Mouse (Mus musculus) intestine, embryonic 16.5 days (tissue): ENCODE measurements at regions not wholly inside any gene's neighbourhood (a gene's known extent, or its start where the extent isn't known, plus 50 kb on each side); places are given as distances from the start of the nearest gene placed in this dataset.
A peak's percentile ranks its signal among the peaks of the same experiment; 100 is the strongest.

Experiments
- ATAC-seq: fragments of 200-750 bp; cut with Nextera tagmentation; 2 replicates; pipeline ENCODE4 v1.8.0; 2017; ENCODE audit warnings: moderate TSS enrichment, moderate library complexity
- H3K27ac ChIP-seq: fragments of 300-500 bp; sonication (generic); 2 replicates; pipeline ENCODE4 v1.5.1; 2014; ENCODE audit warnings: mild to moderate bottlenecking, low read length
- H3K27me3 ChIP-seq: fragments of 300-500 bp; sonication (generic); replicated peaks from 2 replicates; pipeline ENCODE4 v1.6.1; 2014; ENCODE audit warnings: low read length, control low read depth, mixed read lengths; ENCODE audit not compliant: control insufficient read depth, insufficient read depth
- H3K36me3 ChIP-seq: fragments of 300-500 bp; sonication (generic); 2 replicates; pipeline ENCODE4 v1.6.1; 2014; ENCODE audit warnings: low read length, control low read depth; ENCODE audit not compliant: control insufficient read depth, insufficient read depth
- H3K4me1 ChIP-seq: fragments of 300-500 bp; sonication (generic); 2 replicates; pipeline ENCODE4 v1.6.1; 2014; ENCODE audit warnings: low read length, control low read depth, mixed read lengths; ENCODE audit not compliant: control insufficient read depth, insufficient read depth
- H3K4me2 ChIP-seq: fragments of 300-500 bp; sonication (generic); 2 replicates; pipeline ENCODE4 v1.6.1; 2014; ENCODE audit warnings: low read depth, low read length, control low read depth
- H3K4me3 ChIP-seq: fragments of 300-500 bp; sonication (generic); 2 replicates; pipeline ENCODE4 v1.5.1; 2014; ENCODE audit warnings: mild to moderate bottlenecking, low read length
- H3K9ac ChIP-seq: fragments of 300-500 bp; sonication (generic); 2 replicates; pipeline ENCODE4 v1.6.1; 2014; ENCODE audit warnings: low read depth, low read length
- H3K9me3 ChIP-seq: fragments of 300-500 bp; sonication (generic); 2 replicates; pipeline ENCODE4 v1.6.1; 2016; ENCODE audit warnings: low read length, control low read depth; ENCODE audit not compliant: control insufficient read depth
- WGBS: fragments of 180-500 bp; shearing (Covaris S2); extraction: QIAGEN DNeasy Blood & Tissue Kit; methylation state at CpG from one replicate; pipeline ENCODE4 v1.1.7; 2014; 5-methylcytosine and 5-hydroxymethylcytosine counted together

GRCm38 (mm10) chr10:8064281-8064680 lies 108.3 kb upstream of the Tab2 start:
- no peak overlapping the region for H3K9ac ChIP-seq
- H3K27me3 ChIP-seq, result no peaks in the 10 kb centered on the region
- no peak overlapping the region for H3K4me3 ChIP-seq
- no peak for ATAC-seq
- WGBS, result 78% methylated on average over 2 of the region's 2 CpGs
- no peaks in the 10 kb centered on the region for H3K9me3 ChIP-seq
- H3K4me2 ChIP-seq, result no peak overlapping the region
- H3K36me3 ChIP-seq, result no peaks in the 10 kb centered on the region
- no peak overlapping the region for H3K27ac ChIP-seq
- no peaks in the 10 kb centered on the region for H3K4me1 ChIP-seq

DNA sequence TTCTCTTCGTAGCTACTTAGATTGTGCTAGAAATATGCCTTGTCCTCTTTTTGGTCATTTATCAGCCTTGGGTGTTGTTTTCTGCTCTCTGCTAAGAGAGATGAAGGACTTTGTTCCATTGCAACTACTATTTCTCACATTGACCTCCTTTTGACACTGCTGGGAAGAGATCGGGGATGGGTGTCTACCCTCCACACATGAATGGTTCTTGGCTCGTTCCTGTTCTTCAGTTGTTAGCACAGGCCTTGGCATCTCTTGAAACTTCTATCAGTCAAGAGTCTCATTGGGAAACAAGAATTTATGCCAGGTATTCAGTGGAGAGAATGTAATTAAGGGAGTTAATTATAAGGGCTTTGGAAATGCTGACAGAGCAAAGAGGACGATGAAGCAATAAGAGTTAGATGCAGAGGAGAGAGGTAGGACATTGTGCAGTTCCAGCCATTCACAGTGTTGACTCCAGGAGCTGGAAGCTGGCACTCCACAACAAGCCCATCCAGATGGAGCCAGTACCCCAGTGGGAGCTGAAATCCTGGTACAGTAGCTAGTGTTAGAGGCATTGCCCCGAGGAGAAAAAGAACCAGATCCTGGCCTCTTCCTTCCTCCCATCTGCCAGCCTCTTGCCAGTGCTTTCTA lies 107.5 kb upstream of the Tab2 start:
- Histone ChIP-seq H3K4me2 (no peak overlapping the region), H3K27me3 (no peaks in the 10 kb centered on the region), H3K9me3 (no peaks in the 10 kb centered on the region), H3K4me3 (no peak overlapping the region), H3K27ac (no peak overlapping the region), H3K36me3 (no peaks in the 10 kb centered on the region), H3K4me1 (no peaks in the 10 kb centered on the region), H3K9ac (no peak overlapping the region)
- 76% methylated on average over 5 of the region's 5 CpGs for WGBS
- no peak; the same call in 1 of the 2 replicates for ATAC-seq

- no peak overlapping the region for H3K4me3 ChIP-seq
- no peak overlapping the region for H3K4me2 ChIP-seq
- H3K9me3 ChIP-seq, result no peaks in the 10 kb centered on the region
- no peak for ATAC-seq
- no peak overlapping the region for H3K9ac ChIP-seq
- H3K4me1 ChIP-seq, result no peaks in the 10 kb centered on the region
- no peaks in the 10 kb centered on the region for H3K36me3 ChIP-seq
- H3K27me3 ChIP-seq, result no peaks in the 10 kb centered on the region
- H3K27ac ChIP-seq, result no peak overlapping the region
Observed at GRCm38 (mm10) chr10:8060987-8061386, 105.0 kb upstream of the Tab2 start.

GRCm38 (mm10) chr10:8059769-8060168 lies 103.7 kb upstream of the Tab2 start:
- WGBS, result 71% methylated on average over 1 of the region's 1 CpGs
- H3K4me3 ChIP-seq, result no peak overlapping the region
- H3K9me3 ChIP-seq, result no peaks in the 10 kb centered on the region
- H3K27me3 ChIP-seq, result no peaks in the 10 kb centered on the region
- H3K27ac ChIP-seq, result no peak overlapping the region
- no peak overlapping the region for H3K9ac ChIP-seq
- no peak for ATAC-seq
- no peak overlapping the region for H3K4me2 ChIP-seq
- H3K36me3 ChIP-seq, result no peaks in the 10 kb centered on the region
- H3K4me1 ChIP-seq, result no peaks in the 10 kb centered on the region

GRCm38 (mm10) chr10:8057855-8058254 lies 101.8 kb upstream of the Tab2 start:
- no peaks in the 10 kb centered on the region for H3K9me3 ChIP-seq
- WGBS, result 63% methylated on average over 5 of the region's 5 CpGs
- H3K36me3 ChIP-seq, result no peaks in the 10 kb centered on the region
- no peak overlapping the region for H3K9ac ChIP-seq
- no peak overlapping the region for H3K4me3 ChIP-seq
- no peak overlapping the region for H3K4me2 ChIP-seq
- ATAC-seq, result peak; percentile 80
- H3K27me3 ChIP-seq, result no peaks in the 10 kb centered on the region
- no peak overlapping the region for H3K27ac ChIP-seq
- H3K4me1 ChIP-seq, result no peaks in the 10 kb centered on the region

- H3K36me3 ChIP-seq, result no peaks in the 10 kb centered on the region
- H3K4me1 ChIP-seq, result no peaks in the 10 kb centered on the region
- no peak overlapping the region for H3K9ac ChIP-seq
- no peak overlapping the region for H3K4me2 ChIP-seq
- WGBS, result 72% methylated on average over 6 of the region's 6 CpGs
- no peak overlapping the region for H3K27ac ChIP-seq
- no peak for ATAC-seq
- H3K4me3 ChIP-seq, result no peak overlapping the region
- no peaks in the 10 kb centered on the region for H3K9me3 ChIP-seq
- no peaks in the 10 kb centered on the region for H3K27me3 ChIP-seq
Observed at GRCm38 (mm10) chr10:8055293-8055692, 99.3 kb upstream of the Tab2 start.

GRCm38 (mm10) chr10:8043416-8044163 lies 87.6 kb upstream of the Tab2 start:
- H3K4me3 ChIP-seq, result no peak overlapping the region
- peak overlapping the region; percentile 62 for H3K27ac ChIP-seq
- WGBS, result 62% methylated on average over 3 of the region's 3 CpGs
- H3K4me1 ChIP-seq, result no peaks in the 10 kb centered on the region
- H3K4me2 ChIP-seq, result no peak overlapping the region
- peak; percentile 97 for ATAC-seq
- no peaks in the 10 kb centered on the region for H3K9me3 ChIP-seq
- H3K27me3 ChIP-seq, result no peaks in the 10 kb centered on the region
- H3K36me3 ChIP-seq, result no peaks in the 10 kb centered on the region
- H3K9ac ChIP-seq, result no peak overlapping the region

- no peak for ATAC-seq
- Histone ChIP-seq H3K4me2 (no peak overlapping the region), H3K36me3 (no peaks in the 10 kb centered on the region), H3K27ac (no peak overlapping the region), H3K9ac (no peak overlapping the region), H3K9me3 (no peaks in the 10 kb centered on the region), H3K4me1 (peaks cover 7% of the 10 kb centered on the region; the same call in 1 of the 2 replicates), H3K27me3 (no peaks in the 10 kb centered on the region), H3K4me3 (no peak overlapping the region)
- WGBS, result 79% methylated on average over 6 of the region's 6 CpGs
Observed at GRCm38 (mm10) chr10:8042306-8042705, 86.3 kb upstream of the Tab2 start.

- Histone ChIP-seq H3K4me3 (no peak overlapping the region), H3K27me3 (no peaks in the 10 kb centered on the region), H3K4me2 (no peak overlapping the region), H3K27ac (no peak overlapping the region), H3K9ac (no peak overlapping the region), H3K36me3 (no peaks in the 10 kb centered on the region), H3K9me3 (no peaks in the 10 kb centered on the region), H3K4me1 (peaks cover 9% of the 10 kb centered on the region; the same call in 1 of the 2 replicates)
- no peak for ATAC-seq
- WGBS, result 76% methylated on average over 8 of the region's 8 CpGs
Observed at GRCm38 (mm10) chr10:8041790-8042189, 85.8 kb upstream of the Tab2 start.
